In the genomic region with DNA sequence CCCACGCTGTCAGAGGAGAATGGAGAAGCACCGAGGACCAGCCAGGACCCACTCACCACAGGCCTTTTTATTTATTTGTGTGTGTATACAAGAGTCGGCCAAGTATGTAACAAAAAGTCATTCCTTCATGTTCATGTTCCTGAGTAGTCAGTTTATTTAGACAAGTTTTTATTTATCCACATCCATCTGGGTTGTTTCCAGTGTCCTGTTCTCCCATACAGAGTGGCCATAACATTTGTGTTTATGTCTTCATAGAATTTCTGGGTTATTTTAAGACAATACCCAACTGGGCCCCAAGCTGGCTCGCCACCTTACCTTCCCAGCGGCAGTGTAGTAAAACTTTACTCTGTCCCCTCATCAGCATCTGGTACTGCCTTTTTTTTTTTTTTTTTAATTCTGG, we compare ENCODE assay signal across 14 mouse cellular contexts.
"Had no signal": no experiment of that assay in that cellular context is flagged by ENCODE, and none has a peak within 500 bp of the region (broad histone marks: within the 10 kb centered on the region; RNA-seq: fewer than 3 reads in every experiment).

No protein-coding gene starts in this region.

- H3K4me2 ChIP-seq: kidney, embryonic 15.5 days; liver, embryonic 13.5 days had no signal

- H3K27me3 ChIP-seq: kidney, embryonic 15.5 days; liver, embryonic 13.5 days had no signal

- H3K9ac ChIP-seq: kidney, embryonic 15.5 days; liver, embryonic 13.5 days had no signal

- H3K4me3 ChIP-seq: kidney, embryonic 15.5 days; liver, embryonic 13.5 days; megakaryocyte, embryonic 14.5 days; midbrain, embryonic 10.5 days had no signal

- H3K27ac ChIP-seq: kidney, embryonic 15.5 days; liver, embryonic 13.5 days; midbrain, embryonic 10.5 days had no signal

- H3K36me3 ChIP-seq: kidney, embryonic 15.5 days; liver, embryonic 13.5 days; midbrain, embryonic 10.5 days had no signal

- H3K9me3 ChIP-seq: kidney, embryonic 15.5 days; liver, embryonic 13.5 days; megakaryocyte, embryonic 14.5 days; midbrain, embryonic 10.5 days had no signal

- DNase-seq: kidney, adult 11 months; kidney, adult 8-10 months; kidney, postnatal 10 days; kidney, postnatal 4 days; left cerebral cortex, postnatal 4 days; liver, embryonic 13.5 days; lung, postnatal 10 days; midbrain, embryonic 14.5 days; thymus, adult 2 months; thymus, postnatal 14 days; thymus, postnatal 4 days had no signal

- H3K4me1 ChIP-seq: kidney, embryonic 15.5 days; midbrain, embryonic 10.5 days had no signal
